Mouse (Mus musculus) gastrocnemius, postnatal 36 days (tissue): ENCODE results near the gene Trib2. TPM values are rescaled to one million over a fixed set of nuclear protein-coding genes. Genes with fewer than 3 reads are reported as not detected.
A peak's percentile ranks its signal among the peaks of the same experiment; 100 is the strongest.

Source experiments
- DNase-seq, 2 experiments: peaks; one replicate each; pipeline ENCODE4 v3.0.0; 2022
- intact Hi-C: fragments of 180-260 bp; cut with DNase I; formaldehyde crosslinking; loops from one replicate; pipeline ENCODE4 v1.15.1; 2025
- microRNA-seq, 2 experiments: library from miRNA; unstranded; fragments of <30 nt; microRNA quantifications; one replicate each; pipeline ENCODE4 v1.2.0; 2021
- total RNA-seq, 2 experiments: library from RNA; stranded (reverse); gene quantifications; 2 replicates each; pipeline ENCODE4 v1.2.3; 2021

Gene Trib2
- total RNA-seq, 2 experiments from 2014 or later = 13.7 to 19.0 TPM

- intact Hi-C loops = no loop called here
- no peak for DNase-seq
These were observed 26.5 kb downstream of the Trib2 start for GRCm38 (mm10) chr12:15790181-15790580.

- intact Hi-C loops = no loop called here
- DNase-seq = no peak
These were observed 39.7 kb downstream of the Trib2 start for GRCm38 (mm10) chr12:15777047-15777446.

- no peak for DNase-seq
- intact Hi-C loops = no loop called here
These were observed 45.0 kb downstream of the Trib2 start for GRCm38 (mm10) chr12:15771686-15772085.

- peak in 1 of 2 experiments; percentile 9 for DNase-seq
- intact Hi-C loops = no loop called here
These were observed 48.2 kb downstream of the Trib2 start for GRCm38 (mm10) chr12:15768536-15768935.

GRCm38 (mm10) chr12:15765996-15766395 is 50.7 kb downstream of the Trib2 start:
- intact Hi-C loops = no loop called here
- DNase-seq = peak; percentile 70 to 85

- DNase-seq = no peak
- intact Hi-C loops = no loop called here
These were observed 51.5 kb downstream of the Trib2 start for GRCm38 (mm10) chr12:15765238-15765637.

GRCm38 (mm10) chr12:15761453-15762116 is 55.1 kb downstream of the Trib2 start:
- intact Hi-C loops = no loop called here
- DNase-seq = no peak

GRCm38 (mm10) chr12:15760684-15761083 is 56.0 kb downstream of the Trib2 start:
- no peak for DNase-seq
- intact Hi-C loops = no loop called here

- intact Hi-C loops = no loop called here
- no peak for DNase-seq
These were observed 57.9 kb downstream of the Trib2 start for GRCm38 (mm10) chr12:15758866-15759265.

GRCm38 (mm10) chr12:15757351-15757750 is 59.4 kb downstream of the Trib2 start:
- intact Hi-C loops = no loop called here

GRCm38 (mm10) chr12:15755030-15755690 is 61.6 kb downstream of the Trib2 start:
- no peak for DNase-seq
- intact Hi-C loops = no loop called here

More at GRCm38 (mm10) chr12:15757351-15757750, 59.4 kb downstream of the Trib2 start:
- no peak for DNase-seq

- no peak for DNase-seq
These were observed 62.1 kb downstream of the Trib2 start for GRCm38 (mm10) chr12:15754602-15755001.

GRCm38 (mm10) chr12:15749646-15750195 is 67.0 kb downstream of the Trib2 start:
- intact Hi-C loops = no loop called here
- DNase-seq = no peak

More at GRCm38 (mm10) chr12:15754602-15755001, 62.1 kb downstream of the Trib2 start:
- intact Hi-C loops = no loop called here

- peak in 1 of 2 experiments; percentile 16 for DNase-seq
- intact Hi-C loops = no loop called here
These were observed 71.0 kb downstream of the Trib2 start for GRCm38 (mm10) chr12:15745752-15746151.

Small RNA genes within 50 kb of the gene (microRNA-seq; reads per million reads assigned to microRNA genes)
- 0 reads per million in 2 experiments for gene Mir6387
